Mouse (Mus musculus) heart, adult 2 months (tissue): Measurements from ENCODE around the gene Pkib. TPM values are rescaled to one million over a fixed set of nuclear protein-coding genes. Genes with fewer than 3 reads are reported as not detected.

Source experiments
- DNase-seq, 2 experiments: peaks; one replicate each; pipeline ENCODE4 v3.0.0; 2021
- H3K27ac ChIP-seq: fragments of 200-600 bp; 2 replicates; pipeline ENCODE4 v1.8.1; 2022
- H3K27me3 ChIP-seq: fragments of 200-500 bp; 2 replicates; pipeline ENCODE4 v1.6.1; 2012; ENCODE audit warnings: mild to moderate bottlenecking, low read length, inconsistent platforms, mixed read lengths; ENCODE audit not compliant: control insufficient read depth, insufficient read depth
- H3K36me3 ChIP-seq: fragments of 200-500 bp; 2 replicates; pipeline ENCODE4 v1.6.1; 2012; ENCODE audit warnings: low read length, inconsistent platforms; ENCODE audit not compliant: control insufficient read depth, insufficient read depth
- H3K4me1 ChIP-seq: fragments of 200-500 bp; 2 replicates; pipeline ENCODE4 v1.6.1; 2011; ENCODE audit warnings: low read length; ENCODE audit not compliant: control insufficient read depth, insufficient read depth
- H3K4me3 ChIP-seq: fragments of 200-600 bp; 2 replicates; pipeline ENCODE4 v1.8.1; 2022
- H3K79me2 ChIP-seq: fragments of 200-500 bp; replicated peaks from 2 replicates; pipeline ENCODE4 v1.6.1; 2012; ENCODE audit warnings: mild to moderate bottlenecking, inconsistent platforms, low read length, moderate library complexity, mixed read lengths; ENCODE audit not compliant: control insufficient read depth, insufficient read depth
- H3K9ac ChIP-seq: fragments of 200-500 bp; 2 replicates; pipeline ENCODE4 v1.6.1; 2012; ENCODE audit warnings: low read depth, mild to moderate bottlenecking, control low read depth, inconsistent platforms, low read length, mixed read lengths
- CTCF ChIP-seq: fragments of 200-600 bp; IDR thresholded peaks from 2 replicates; pipeline ENCODE4 v1.8.1; 2022; ENCODE audit warnings: antibody characterized with exemption, mild to moderate bottlenecking, moderate library complexity
- EP300 ChIP-seq: fragments of 200-500 bp; IDR thresholded peaks from 2 replicates; pipeline ENCODE4 v1.6.1; 2011; ENCODE audit warnings: low read depth, low read length, control low read depth; ENCODE audit not compliant: insufficient read depth
- POLR2A ChIP-seq: fragments of 200-500 bp; IDR thresholded peaks from 2 replicates; pipeline ENCODE4 v1.6.1; 2011; ENCODE audit warnings: mild to moderate bottlenecking, low read depth, low read length, control low read depth; ENCODE audit not compliant: insufficient read depth
- WGBS: fragments of 180-500 bp; shearing (Covaris S2); methylation state at CpG from one replicate; pipeline ENCODE4 v1.1.7; 2018; 5-methylcytosine and 5-hydroxymethylcytosine counted together
- intact Hi-C: fragments of 180-260 bp; cut with DNase I; formaldehyde crosslinking; loops from one replicate; pipeline ENCODE4 v1.15.1; 2025
- polyA plus RNA-seq: library from polyadenylated mRNA; depleted of rRNA; stranded (reverse); fragments of >200 nt; gene quantifications from 2 replicates; pipeline ENCODE4 v1.2.3, GENCODE M21; 2012
- total RNA-seq, 2 experiments: library from RNA; stranded (reverse); gene quantifications; 2 replicates each; pipeline ENCODE4 v1.2.3; 2021

The Pkib gene
- total and polyA plus RNA-seq, 3 experiments = 0.39 to 1.6 (median 0.47) TPM

GRCm38 (mm10) chr10:57627773-57628172 is 4.0 kb upstream of the Pkib start:
- DNase-seq = no peak
- Histone ChIP-seq H3K4me1 (no peaks in the 10 kb centered on the region), H3K79me2 (no peaks in the 10 kb centered on the region), H3K27ac (no peak overlapping the region), H3K36me3 (no peaks in the 10 kb centered on the region), H3K4me3 (no peak overlapping the region), H3K27me3 (no peaks in the 10 kb centered on the region), H3K9ac (no peak overlapping the region)
- WGBS = 81% methylated on average over 2 of the region's 2 CpGs
- intact Hi-C loops = no loop called here
- no peak for TF ChIP-seq EP300
- no peak for TF ChIP-seq POLR2A
- TF ChIP-seq CTCF = no peak

- WGBS = 96% methylated on average over 2 of the region's 2 CpGs
- Histone ChIP-seq H3K36me3 (no peaks in the 10 kb centered on the region), H3K27me3 (no peaks in the 10 kb centered on the region), H3K4me1 (no peaks in the 10 kb centered on the region), H3K4me3 (no peak overlapping the region), H3K27ac (no peak overlapping the region), H3K9ac (no peak overlapping the region), H3K79me2 (no peaks in the 10 kb centered on the region)
- TF ChIP-seq POLR2A (no peak), CTCF (peak; percentile 9; the same call in 1 of the 2 replicates)
- no peak for DNase-seq
- intact Hi-C loops = loop anchor here (5.0 kb wide), 1 partner anchor 38 kb away; no protein-coding TSS in a partner anchor
Observed at GRCm38 (mm10) chr10:57630557-57630956, 1.2 kb upstream of the Pkib start.

GRCm38 (mm10) chr10:57632868-57633240 is 1.1 kb downstream of the Pkib start:
- Histone ChIP-seq H3K4me1 (no peaks in the 10 kb centered on the region), H3K79me2 (no peaks in the 10 kb centered on the region), H3K9ac (no peak overlapping the region), H3K4me3 (no peak overlapping the region), H3K27ac (no peak overlapping the region), H3K27me3 (no peaks in the 10 kb centered on the region), H3K36me3 (no peaks in the 10 kb centered on the region)
- intact Hi-C loops = loop anchor here (5.0 kb wide), 1 partner anchor 41 kb away; no protein-coding TSS in a partner anchor
- DNase-seq = no peak
- no peak for TF ChIP-seq EP300
- TF ChIP-seq CTCF = no peak
- no peak for TF ChIP-seq POLR2A
- WGBS = 83% methylated on average over 4 of the region's 4 CpGs

DNA sequence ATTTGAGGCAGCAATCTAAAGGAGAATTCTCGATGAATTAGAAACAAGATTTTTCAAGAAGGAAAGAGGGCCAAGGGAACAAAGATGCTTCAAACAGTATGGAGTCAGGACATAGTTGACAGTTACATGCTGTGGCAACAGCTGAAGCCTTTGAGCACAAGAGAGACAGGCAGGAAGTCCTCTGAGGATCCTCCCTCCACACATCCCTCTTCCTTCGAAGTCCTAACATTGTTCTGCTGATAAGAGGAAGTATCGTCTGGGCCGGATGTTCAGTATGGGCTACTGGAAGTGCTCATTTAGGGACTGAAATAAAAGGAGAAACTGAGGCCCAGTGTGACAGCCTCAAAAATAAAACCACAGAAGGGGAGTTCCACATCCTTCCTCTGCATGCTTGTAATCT is 5.2 kb downstream of the Pkib start:
- no peaks in the 10 kb centered on the region for H3K4me1 ChIP-seq
- no peaks in the 10 kb centered on the region for H3K79me2 ChIP-seq
- TF ChIP-seq EP300 = no peak
- TF ChIP-seq POLR2A = no peak
- no peak for TF ChIP-seq CTCF
- H3K9ac ChIP-seq = no peak overlapping the region
- intact Hi-C loops = no loop called here
- 19% methylated on average over 4 of the region's 4 CpGs for WGBS
- H3K27me3 ChIP-seq = no peaks in the 10 kb centered on the region
- H3K4me3 ChIP-seq = no peak overlapping the region
- no peaks in the 10 kb centered on the region for H3K36me3 ChIP-seq
- H3K27ac ChIP-seq = no peak overlapping the region
- no peak for DNase-seq

DNA sequence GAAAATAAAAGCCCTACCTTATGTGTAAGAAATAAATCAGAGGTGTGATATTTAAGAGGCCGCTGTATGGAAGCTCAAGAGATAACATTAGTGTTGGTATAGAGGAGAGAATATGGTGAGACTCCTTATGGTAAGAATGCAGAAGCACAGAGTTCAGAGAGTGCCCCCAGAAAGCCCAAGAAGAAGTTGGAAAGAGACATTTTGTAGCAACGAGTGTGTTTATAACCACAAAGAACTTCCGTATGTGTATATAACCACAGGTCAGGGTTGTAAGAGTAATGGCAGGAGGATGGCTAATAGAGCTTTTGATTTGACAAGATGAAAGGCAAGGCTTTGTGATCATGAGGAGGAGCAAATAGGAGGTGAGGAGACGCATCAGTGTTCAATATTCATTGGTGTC is 6.5 kb downstream of the Pkib start:
- WGBS = 86% methylated on average over 4 of the region's 4 CpGs
- Histone ChIP-seq H3K27ac (no peak overlapping the region), H3K4me1 (no peaks in the 10 kb centered on the region), H3K9ac (no peak overlapping the region), H3K27me3 (no peaks in the 10 kb centered on the region), H3K79me2 (no peaks in the 10 kb centered on the region), H3K4me3 (no peak overlapping the region), H3K36me3 (no peaks in the 10 kb centered on the region)
- no peak for TF ChIP-seq CTCF
- no peak for TF ChIP-seq EP300
- TF ChIP-seq POLR2A = no peak
- no peak for DNase-seq
- intact Hi-C loops = no loop called here

DNA sequence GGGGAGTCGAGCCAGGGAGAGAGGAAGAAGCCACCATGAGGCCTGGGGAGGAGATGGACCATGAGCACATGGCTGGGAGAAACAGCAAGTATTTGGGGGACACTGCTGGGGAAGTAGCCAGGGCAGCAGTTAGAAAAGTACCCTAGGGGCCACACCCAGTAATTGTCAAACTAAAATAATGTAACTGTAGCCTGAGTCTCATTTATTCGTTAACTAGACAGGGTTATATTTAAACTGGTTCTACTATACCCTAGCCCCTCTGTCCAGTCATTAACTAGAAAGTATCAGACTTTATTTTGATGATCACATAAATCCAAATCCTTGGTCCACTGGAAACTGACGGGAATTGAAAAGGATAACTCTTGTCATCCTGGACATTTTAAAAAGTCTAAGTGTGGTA is 7.8 kb downstream of the Pkib start:
- Histone ChIP-seq H3K27me3 (no peaks in the 10 kb centered on the region), H3K4me1 (no peaks in the 10 kb centered on the region), H3K36me3 (no peaks in the 10 kb centered on the region), H3K79me2 (no peaks in the 10 kb centered on the region), H3K27ac (no peak overlapping the region), H3K4me3 (no peak overlapping the region), H3K9ac (no peak overlapping the region)
- DNase-seq = no peak
- no peak for TF ChIP-seq POLR2A
- no peak for TF ChIP-seq CTCF
- no peak for TF ChIP-seq EP300
- 59% methylated on average over 3 of the region's 3 CpGs for WGBS
- intact Hi-C loops = no loop called here
